Mouse (Mus musculus) cerebellum, adult 9-11 months (tissue): ENCODE measurements at regions not wholly inside any gene's neighbourhood (a gene's known extent, or its start where the extent isn't known, plus 50 kb on each side); places are given as distances from the start of the nearest gene placed in this dataset.
"Not testable (repeated sequence)": the region's sequence is repeated elsewhere in the genome, so short reads cannot be mapped to it uniquely, and the experiment has no call there.

Source experiments
- DNase-seq: peaks from one replicate; pipeline ENCODE4 v3.0.0; 2022

DNA sequence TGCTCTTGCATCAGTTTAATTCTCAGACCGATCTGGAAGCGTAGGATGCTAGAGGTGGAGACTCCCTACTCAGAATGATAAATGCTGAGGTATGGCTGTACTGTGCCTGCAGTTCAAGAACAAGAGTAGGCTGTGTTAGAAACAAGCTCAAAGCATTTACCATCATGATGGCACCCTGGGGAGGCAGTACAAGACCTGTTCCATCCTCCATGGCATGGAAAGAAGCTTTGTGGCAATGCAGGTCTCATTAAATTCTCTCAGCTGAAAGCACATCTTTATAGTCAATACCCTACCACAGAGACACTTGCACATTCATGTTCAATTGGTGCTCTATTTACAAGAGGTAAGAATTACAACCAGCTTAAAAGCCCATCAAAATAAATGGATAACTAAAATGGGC, 209.5 kb downstream of the Tbl1xr1 start:
- no peak for DNase-seq

DNA sequence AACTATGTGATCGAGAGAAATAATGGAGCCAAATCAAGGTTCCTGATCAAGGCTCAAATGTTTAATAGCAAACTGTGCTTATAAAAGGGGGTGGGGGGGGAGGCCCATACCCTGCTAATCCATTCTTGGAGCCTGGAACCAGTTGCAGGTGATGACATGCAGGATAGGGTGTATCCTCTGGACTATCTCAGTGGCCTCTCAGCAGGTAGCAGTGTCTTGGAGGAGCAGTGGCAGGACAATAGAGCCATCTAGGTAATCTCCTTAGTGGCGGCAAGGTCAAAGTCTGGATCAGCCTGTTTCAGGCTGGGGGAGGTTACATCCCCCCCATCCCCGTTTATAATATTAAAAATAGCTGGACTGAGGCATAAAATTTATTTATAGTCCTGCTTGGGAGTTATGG, 217.0 kb downstream of the Tbl1xr1 start:
- DNase-seq, result no peak

DNA sequence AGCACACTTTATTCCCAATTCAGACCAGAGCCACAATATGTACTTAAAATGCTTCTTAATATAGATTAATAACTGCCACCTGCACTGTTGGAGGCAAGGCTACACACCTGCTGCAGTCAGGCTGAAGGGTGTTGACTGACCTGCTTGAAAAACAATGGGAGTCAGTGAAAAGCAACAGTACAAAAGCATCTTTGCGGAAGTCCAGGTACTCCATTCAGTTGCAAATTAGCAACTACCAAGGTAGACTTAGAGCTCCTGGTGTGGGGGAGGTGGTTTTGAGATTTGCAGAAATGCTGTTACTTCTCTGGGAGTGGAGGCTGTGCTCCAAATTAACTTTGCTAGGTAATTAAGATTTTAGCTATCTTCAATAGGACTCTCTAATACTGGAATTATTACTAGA, 217.6 kb downstream of the Tbl1xr1 start:
- not testable (repeated sequence) for DNase-seq

DNA sequence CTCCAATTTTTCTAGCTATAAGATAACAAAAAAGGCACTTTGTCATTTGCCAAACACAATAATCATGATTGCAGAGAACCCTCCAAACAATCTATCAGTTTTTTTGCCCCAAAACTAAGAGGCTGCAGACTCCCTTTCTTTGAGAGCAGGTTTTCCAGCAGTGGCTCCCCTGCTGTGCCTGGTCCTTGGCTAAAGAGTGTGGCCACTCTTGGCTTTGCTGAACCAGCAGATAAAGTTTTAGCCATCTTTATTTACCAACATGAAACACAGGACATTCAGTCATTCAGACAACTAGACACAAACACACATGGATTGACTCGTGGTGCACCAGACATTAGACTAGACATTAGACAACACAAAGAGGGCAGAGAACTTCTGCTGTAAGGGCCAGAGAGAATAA, 220.5 kb downstream of the Tbl1xr1 start:
- not testable (repeated sequence) for DNase-seq

DNA sequence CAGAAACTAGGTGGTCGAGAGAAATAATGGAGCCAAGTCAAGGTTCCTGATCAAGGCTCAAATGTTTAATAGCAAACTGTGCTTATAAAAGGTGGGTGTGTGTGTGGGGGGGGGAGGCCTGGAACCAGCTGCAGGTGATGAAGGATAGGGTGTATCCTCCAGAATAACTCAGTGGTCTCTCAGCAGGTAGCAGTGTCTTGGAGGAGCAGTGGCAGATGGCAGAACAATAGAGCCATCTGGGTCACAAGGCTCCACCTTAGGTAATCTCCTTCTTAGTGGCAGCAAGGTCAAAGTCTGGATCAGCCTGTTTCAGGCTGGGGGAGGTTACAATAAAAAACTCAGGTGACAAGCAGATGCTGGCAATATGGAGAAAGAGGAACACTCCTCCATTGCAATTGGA, 221.4 kb downstream of the Tbl1xr1 start:
- not testable (repeated sequence) for DNase-seq

DNA sequence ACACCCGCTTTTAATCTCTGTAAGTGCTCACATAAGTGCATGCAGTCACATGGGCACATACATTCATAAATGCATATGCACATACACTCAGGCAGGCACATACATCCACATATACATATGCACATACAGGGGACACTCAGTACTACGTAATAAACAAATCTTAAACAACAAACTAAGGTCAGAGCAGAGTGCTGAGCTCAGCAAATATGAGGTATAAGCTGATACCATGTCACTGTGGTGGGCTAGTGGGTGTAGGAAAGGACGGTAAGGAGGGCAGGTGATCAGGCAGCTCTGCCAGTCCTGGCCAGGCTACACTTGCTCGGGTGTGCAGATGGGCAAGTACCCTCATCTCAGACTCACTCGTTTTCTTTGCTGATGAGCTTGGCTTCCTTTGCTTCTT, 224.1 kb downstream of the Tbl1xr1 start:
- DNase-seq, result no peak

DNA sequence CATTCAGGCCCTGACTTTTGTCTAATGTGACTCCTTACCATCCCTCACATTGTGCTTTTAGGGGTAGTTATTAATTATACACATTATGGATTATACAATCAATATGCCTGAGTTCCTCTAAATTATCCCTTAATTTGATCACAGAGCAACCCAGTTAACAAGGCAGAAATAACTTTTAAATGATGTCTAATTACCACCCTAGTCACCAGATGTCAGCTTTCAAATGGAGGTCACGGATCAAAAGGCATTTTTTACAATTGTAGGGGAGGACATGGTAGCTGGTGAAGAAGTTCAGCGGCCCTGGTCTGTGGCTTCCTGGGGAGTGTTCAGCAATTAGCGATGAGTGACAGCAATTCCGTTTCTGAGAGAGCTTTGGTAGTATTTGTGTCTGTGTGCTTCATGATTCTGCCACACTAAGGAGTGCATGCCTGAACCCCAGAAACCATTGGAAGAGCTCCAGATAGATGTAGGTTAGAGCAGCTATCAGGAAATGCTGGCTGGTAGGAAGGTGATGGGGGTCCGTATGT, 225.6 kb downstream of the Tbl1xr1 start:
- no peak for DNase-seq

DNA sequence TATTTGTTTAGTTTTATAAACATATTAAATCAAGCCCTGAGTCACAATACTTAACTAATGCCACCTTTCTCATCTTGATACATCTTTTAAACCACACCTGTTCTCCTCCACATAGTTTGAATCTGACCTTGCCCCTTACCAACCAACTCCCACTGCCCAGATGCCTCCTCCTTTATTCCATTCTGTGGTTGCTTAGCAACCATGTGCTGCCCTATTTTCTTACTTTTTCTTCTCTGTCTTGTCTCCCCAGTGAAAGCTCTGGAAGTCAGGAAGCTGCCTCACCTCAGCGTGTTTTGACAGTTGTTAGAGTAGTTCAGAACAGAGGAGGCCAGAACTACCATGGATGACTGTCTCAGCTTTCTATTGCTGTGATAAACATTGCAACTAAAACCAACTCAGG, 227.7 kb downstream of the Tbl1xr1 start:
- DNase-seq, result no peak

DNA sequence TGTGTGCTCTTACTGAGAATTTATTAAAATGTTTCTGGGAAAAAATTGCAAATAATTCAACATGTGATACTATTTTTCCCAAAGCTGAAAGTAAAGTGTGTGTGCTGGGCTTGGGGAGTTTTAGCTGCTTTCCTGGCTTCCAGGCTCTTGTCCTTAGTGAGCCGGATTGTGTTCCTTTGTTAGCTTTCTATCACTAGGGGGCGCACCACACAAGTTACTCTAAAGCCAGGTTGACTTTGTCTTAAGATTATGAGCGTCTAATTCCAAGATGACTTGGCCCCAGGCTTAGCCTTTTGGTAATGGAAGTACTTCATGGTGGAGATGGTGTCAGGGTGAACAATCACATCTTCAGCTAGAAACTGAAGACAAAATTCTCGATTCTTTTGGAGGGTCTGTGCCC, 230.2 kb downstream of the Tbl1xr1 start:
- DNase-seq, result no peak

DNA sequence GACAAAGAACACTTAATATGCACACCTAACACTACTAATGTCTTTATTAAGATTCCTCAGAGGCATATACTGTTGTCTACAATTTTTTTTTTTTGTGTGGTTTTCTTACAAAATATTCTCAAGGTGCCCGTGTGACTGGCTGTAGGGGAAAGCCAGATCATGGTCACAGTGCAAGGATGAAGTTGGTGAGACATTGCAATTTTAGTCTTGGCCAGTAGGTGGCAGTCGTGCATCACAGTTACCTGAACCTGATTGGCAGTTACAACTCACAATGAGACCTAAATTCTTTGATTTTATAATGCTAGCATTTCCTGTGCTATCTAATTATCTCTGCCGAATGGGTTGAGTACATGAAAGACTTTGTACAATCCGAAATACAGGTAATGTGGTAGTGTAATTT, 232.5 kb downstream of the Tbl1xr1 start:
- peak; percentile 41 for DNase-seq

DNA sequence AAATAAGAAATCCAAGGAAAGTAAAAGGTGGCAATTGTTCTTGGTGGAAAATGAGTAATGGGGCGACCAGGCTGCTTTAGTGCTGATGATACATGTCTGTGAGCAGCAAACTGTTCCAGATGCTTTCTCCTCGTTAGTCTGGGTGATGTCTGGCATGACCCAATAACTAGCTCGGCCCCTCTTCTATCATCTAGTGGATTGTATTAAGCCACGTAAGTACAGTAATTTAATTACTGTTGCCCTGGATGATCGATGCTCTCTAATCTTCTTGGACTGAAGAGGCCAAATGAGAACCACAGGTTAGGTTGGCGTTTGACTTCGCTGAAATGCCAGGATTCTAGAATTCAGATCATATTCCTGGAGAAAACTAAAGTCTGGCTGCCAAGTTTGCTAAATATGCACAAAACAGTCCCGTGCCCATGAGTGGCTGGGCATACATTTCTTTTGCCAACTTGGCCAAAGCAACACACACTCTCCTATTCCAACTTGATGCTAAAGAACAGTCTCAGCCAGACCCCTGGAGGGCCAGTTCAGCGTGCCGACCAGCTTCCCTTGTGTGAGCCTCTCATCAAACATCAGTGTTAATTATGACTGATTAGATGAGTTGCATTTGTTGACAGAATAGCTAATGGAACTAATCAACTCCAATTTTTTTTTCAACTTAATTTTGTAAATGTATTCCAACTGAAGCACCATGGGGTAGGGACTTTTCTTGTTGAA, 240.2 kb downstream of the Tbl1xr1 start:
- no peak for DNase-seq

DNA sequence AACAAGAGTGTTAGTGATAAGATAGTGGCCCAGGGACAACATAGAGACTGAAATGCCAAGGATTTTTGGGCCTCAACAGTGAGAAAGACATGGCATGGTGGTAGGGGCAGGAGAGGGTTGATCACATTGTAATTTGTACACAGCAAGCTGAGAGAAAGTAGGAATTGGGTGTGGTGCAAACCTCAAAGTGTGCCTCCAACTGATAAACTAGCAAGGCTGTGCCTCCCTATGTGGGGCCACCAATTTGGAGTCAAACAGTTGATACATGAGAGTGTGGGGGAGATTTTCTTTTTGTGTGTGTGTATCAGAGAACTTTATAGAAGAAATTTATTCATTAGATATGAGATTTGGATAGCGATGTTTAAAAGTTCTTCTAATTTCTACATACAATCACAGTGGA, 244.0 kb downstream of the Tbl1xr1 start:
- DNase-seq, result not testable (repeated sequence)

DNA sequence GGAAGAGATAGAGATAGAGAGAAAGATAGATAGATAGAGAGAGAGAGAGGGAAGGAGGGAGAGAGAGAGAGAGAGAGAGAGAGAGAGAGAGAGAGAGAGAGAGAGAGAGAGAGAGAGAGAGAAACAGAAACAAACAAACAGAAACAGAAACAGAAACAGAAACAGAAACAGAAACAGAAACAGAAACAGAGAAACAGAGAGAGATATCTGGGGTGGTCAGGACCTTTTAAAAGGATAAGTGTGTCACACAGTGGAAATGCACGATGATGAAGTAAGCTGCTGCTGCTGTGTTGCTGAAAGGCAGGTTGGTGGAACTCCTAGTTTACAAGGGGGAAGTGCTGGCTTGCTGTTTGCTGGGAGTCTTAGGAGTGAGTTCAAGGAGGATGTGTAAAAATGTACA, 254.8 kb downstream of the Tbl1xr1 start:
- no peak for DNase-seq
